Mouse (Mus musculus): ENCODE measurements at regions not wholly inside any gene's neighbourhood (a gene's known extent, or its start where the extent isn't known, plus 50 kb on each side); places are given as distances from the start of the nearest gene placed in this dataset.
A peak's percentile ranks its signal among the peaks of the same experiment; 100 is the strongest.

GRCm38 (mm10) chr9:68351466-68351865 is 302.1 kb upstream of the Rora start:
- intact Hi-C loops (cut with DNase I), result no loop called here
- Histone ChIP-seq H3K27ac (no peak overlapping the region), H3K9ac (ENCODE audit: low read depth, low read length) (no peak overlapping the region), H3K4me3 (no peak overlapping the region), H3K36me3 (ENCODE audit: control insufficient read depth, insufficient read depth, low read length) (peaks cover 1% of the 10 kb centered on the region; the same call in 1 of the 2 replicates), H3K79me2 (replicated peaks; ENCODE audit: control insufficient read depth, insufficient read depth, low read length) (no peaks in the 10 kb centered on the region), H3K27me3 (ENCODE audit: control insufficient read depth, insufficient read depth, low read length) (no peaks in the 10 kb centered on the region), H3K4me1 (ENCODE audit: control insufficient read depth, insufficient read depth, low read length) (peaks cover 4% of the 10 kb centered on the region)
- no peak for TF ChIP-seq POLR2A (IDR thresholded peaks at IDR 0.05; ENCODE audit: insufficient read depth, low read depth, low read length)
- no peak for TF ChIP-seq EP300 (IDR thresholded peaks at IDR 0.05; ENCODE audit: insufficient read depth, low read depth, low read length)
- no peak for TF ChIP-seq CTCF (IDR thresholded peaks at IDR 0.05)
- 46% methylated on average over 4 of the region's 4 CpGs for WGBS
- peak; percentile 22 to 27 for DNase-seq

GRCm38 (mm10) chr9:68354470-68354869 is 299.1 kb upstream of the Rora start:
- no peak overlapping the region for H3K4me3 ChIP-seq
- TF ChIP-seq EP300 (IDR thresholded peaks at IDR 0.05; ENCODE audit: insufficient read depth, low read depth, low read length), result no peak
- no peak for TF ChIP-seq CTCF (IDR thresholded peaks at IDR 0.05)
- TF ChIP-seq POLR2A (IDR thresholded peaks at IDR 0.05; ENCODE audit: insufficient read depth, low read depth, low read length), result no peak
- no peak overlapping the region for H3K27ac ChIP-seq
- peak in 1 of 2 experiments; percentile 15 for DNase-seq
- peaks cover 6% of the 10 kb centered on the region for H3K36me3 ChIP-seq (ENCODE audit: control insufficient read depth, insufficient read depth, low read length)
- H3K27me3 ChIP-seq (ENCODE audit: control insufficient read depth, insufficient read depth, low read length), result no peaks in the 10 kb centered on the region
- H3K4me1 ChIP-seq (ENCODE audit: control insufficient read depth, insufficient read depth, low read length), result peaks cover 4% of the 10 kb centered on the region
- H3K9ac ChIP-seq (ENCODE audit: low read depth, low read length), result no peak overlapping the region
- no peaks in the 10 kb centered on the region for H3K79me2 ChIP-seq (replicated peaks; ENCODE audit: control insufficient read depth, insufficient read depth, low read length)
- intact Hi-C loops (cut with DNase I), result no loop called here
- 34% methylated on average over 4 of the region's 4 CpGs for WGBS

- H3K27ac ChIP-seq, result peak overlapping the region; percentile 52
- no peaks in the 10 kb centered on the region for H3K79me2 ChIP-seq (replicated peaks; ENCODE audit: control insufficient read depth, insufficient read depth, low read length)
- no peak for TF ChIP-seq CTCF (IDR thresholded peaks at IDR 0.05)
- TF ChIP-seq EP300 (IDR thresholded peaks at IDR 0.05; ENCODE audit: insufficient read depth, low read depth, low read length), result peak; percentile 87
- no peak for TF ChIP-seq POLR2A (IDR thresholded peaks at IDR 0.05; ENCODE audit: insufficient read depth, low read depth, low read length)
- H3K27me3 ChIP-seq (ENCODE audit: control insufficient read depth, insufficient read depth, low read length), result no peaks in the 10 kb centered on the region
- no peak overlapping the region for H3K9ac ChIP-seq (ENCODE audit: low read depth, low read length)
- peaks cover 4% of the 10 kb centered on the region for H3K4me1 ChIP-seq (ENCODE audit: control insufficient read depth, insufficient read depth, low read length)
- intact Hi-C loops (cut with DNase I), result loop anchor here (5.0 kb wide), 2 partner anchors 54 to 366 kb away; no protein-coding TSS in a partner anchor
- peak; percentile 25 to 37 for DNase-seq
- WGBS, result 47% methylated on average over 4 of the region's 4 CpGs
- peaks cover 6% of the 10 kb centered on the region for H3K36me3 ChIP-seq (ENCODE audit: control insufficient read depth, insufficient read depth, low read length)
- H3K4me3 ChIP-seq, result no peak overlapping the region
Measured at GRCm38 (mm10) chr9:68356078-68356477, 297.5 kb upstream of the Rora start.

GRCm38 (mm10) chr9:68357231-68357630 is 296.4 kb upstream of the Rora start:
- H3K36me3 ChIP-seq (ENCODE audit: control insufficient read depth, insufficient read depth, low read length), result peaks cover 6% of the 10 kb centered on the region
- H3K27ac ChIP-seq, result peak overlapping the region; percentile 52
- peak; percentile 56 to 87 for DNase-seq
- H3K4me1 ChIP-seq (ENCODE audit: control insufficient read depth, insufficient read depth, low read length), result peaks cover 4% of the 10 kb centered on the region
- no peak overlapping the region for H3K4me3 ChIP-seq
- no peak overlapping the region for H3K9ac ChIP-seq (ENCODE audit: low read depth, low read length)
- no peaks in the 10 kb centered on the region for H3K27me3 ChIP-seq (ENCODE audit: control insufficient read depth, insufficient read depth, low read length)
- intact Hi-C loops (cut with DNase I), result loop anchor here (1.0 to 5.0 kb wide), 3 partner anchors 45 to 365 kb away; no protein-coding TSS in a partner anchor
- 33% methylated on average over 5 of the region's 5 CpGs for WGBS
- TF ChIP-seq CTCF (IDR thresholded peaks at IDR 0.05), result no peak
- TF ChIP-seq EP300 (IDR thresholded peaks at IDR 0.05; ENCODE audit: insufficient read depth, low read depth, low read length), result peak; percentile 97
- TF ChIP-seq POLR2A (IDR thresholded peaks at IDR 0.05; ENCODE audit: insufficient read depth, low read depth, low read length), result 0 out of 2 replicates have a peak, but pooled peaks have one; percentile 34
- H3K79me2 ChIP-seq (replicated peaks; ENCODE audit: control insufficient read depth, insufficient read depth, low read length), result no peaks in the 10 kb centered on the region

GRCm38 (mm10) chr9:68366973-68367372 is 286.6 kb upstream of the Rora start:
- Histone ChIP-seq H3K4me3 (no peak overlapping the region), H3K36me3 (ENCODE audit: control insufficient read depth, insufficient read depth, low read length) (no peaks in the 10 kb centered on the region), H3K27me3 (ENCODE audit: control insufficient read depth, insufficient read depth, low read length) (no peaks in the 10 kb centered on the region), H3K4me1 (ENCODE audit: control insufficient read depth, insufficient read depth, low read length) (no peaks in the 10 kb centered on the region), H3K27ac (no peak overlapping the region), H3K9ac (ENCODE audit: low read depth, low read length) (no peak overlapping the region), H3K79me2 (replicated peaks; ENCODE audit: control insufficient read depth, insufficient read depth, low read length) (no peaks in the 10 kb centered on the region)
- intact Hi-C loops (cut with DNase I), result no loop called here
- no peak for DNase-seq
- TF ChIP-seq CTCF (IDR thresholded peaks at IDR 0.05) (no peak), EP300 (IDR thresholded peaks at IDR 0.05; ENCODE audit: insufficient read depth, low read depth, low read length) (no peak), POLR2A (IDR thresholded peaks at IDR 0.05; ENCODE audit: insufficient read depth, low read depth, low read length) (no peak)
- WGBS, result 57% methylated on average over 3 of the region's 3 CpGs

- WGBS, result 91% methylated on average over 4 of the region's 4 CpGs
- no peaks in the 10 kb centered on the region for H3K79me2 ChIP-seq (replicated peaks; ENCODE audit: control insufficient read depth, insufficient read depth, low read length)
- H3K27me3 ChIP-seq (ENCODE audit: control insufficient read depth, insufficient read depth, low read length), result no peaks in the 10 kb centered on the region
- no peaks in the 10 kb centered on the region for H3K4me1 ChIP-seq (ENCODE audit: control insufficient read depth, insufficient read depth, low read length)
- intact Hi-C loops (cut with DNase I), result no loop called here
- H3K36me3 ChIP-seq (ENCODE audit: control insufficient read depth, insufficient read depth, low read length), result no peaks in the 10 kb centered on the region
- H3K9ac ChIP-seq (ENCODE audit: low read depth, low read length), result no peak overlapping the region
- TF ChIP-seq POLR2A (IDR thresholded peaks at IDR 0.05; ENCODE audit: insufficient read depth, low read depth, low read length) (no peak), CTCF (IDR thresholded peaks at IDR 0.05) (no peak), EP300 (IDR thresholded peaks at IDR 0.05; ENCODE audit: insufficient read depth, low read depth, low read length) (no peak)
- no peak overlapping the region for H3K27ac ChIP-seq
- no peak overlapping the region for H3K4me3 ChIP-seq
- no peak for DNase-seq
Measured at GRCm38 (mm10) chr9:68367556-68367955, 286.0 kb upstream of the Rora start.
